Mouse (Mus musculus): Measurements from ENCODE around the gene Gm11444. TPM values are rescaled to one million over a fixed set of nuclear protein-coding genes. Genes with fewer than 3 reads are reported as not detected.

Gm11444 gene
- total RNA-seq, 2 experiments from 2014 or later: not detected

- intact Hi-C loops (cut with DNase I): no loop called here
- no peak for DNase-seq (ENCODE audit: low spot score in 2 of 2)
These were observed 34.4 kb upstream of the Gm11444 start for GRCm38 (mm10) chr11:85884498-85884897.

GRCm38 (mm10) chr11:85876059-85876788, 26.1 kb upstream of the Gm11444 start:
- intact Hi-C loops (cut with DNase I): no loop called here
- DNase-seq (ENCODE audit: low spot score in 2 of 2): no peak

- intact Hi-C loops (cut with DNase I): no loop called here
- DNase-seq (ENCODE audit: low spot score in 2 of 2): no peak
These were observed 14.2 kb upstream of the Gm11444 start for GRCm38 (mm10) chr11:85864363-85864762.

- DNase-seq (ENCODE audit: low spot score in 2 of 2): no peak
- intact Hi-C loops (cut with DNase I): no loop called here
These were observed 8.0 kb upstream of the Gm11444 start for GRCm38 (mm10) chr11:85857997-85858698.

GRCm38 (mm10) chr11:85850758-85851157, 625 bp upstream of the Gm11444 start:
- no peak for DNase-seq (ENCODE audit: low spot score in 2 of 2)
- intact Hi-C loops (cut with DNase I): no loop called here

- peak; percentile 67 to 70 for DNase-seq (ENCODE audit: low spot score in 2 of 2)
- intact Hi-C loops (cut with DNase I): loop anchor here (2.0 kb wide), 1 partner anchor 222 kb away; no protein-coding TSS in a partner anchor
These were observed 1.1 kb downstream of the Gm11444 start for GRCm38 (mm10) chr11:85849037-85849436.

GRCm38 (mm10) chr11:85846509-85846908, 3.6 kb downstream of the Gm11444 start:
- no peak for DNase-seq (ENCODE audit: low spot score in 2 of 2)
- intact Hi-C loops (cut with DNase I): no loop called here

- intact Hi-C loops (cut with DNase I): loop anchor here (2.0 kb wide), 1 partner anchor 127 kb away; no protein-coding TSS in a partner anchor
- no peak for DNase-seq (ENCODE audit: low spot score in 2 of 2)
These were observed 4.2 kb downstream of the Gm11444 start for GRCm38 (mm10) chr11:85845921-85846320.

- intact Hi-C loops (cut with DNase I): loop anchor here (2.0 to 5.0 kb wide), 6 partner anchors 42 to 463 kb away; partner anchors contain the start of gene Tbx4
- no peak for DNase-seq (ENCODE audit: low spot score in 2 of 2)
These were observed 5.2 kb downstream of the Gm11444 start for GRCm38 (mm10) chr11:85844971-85845370.

GRCm38 (mm10) chr11:85844144-85844965, 5.8 kb downstream of the Gm11444 start:
- DNase-seq (ENCODE audit: low spot score in 2 of 2): peak; percentile 69 to 75
- intact Hi-C loops (cut with DNase I): loop anchor here (2.0 to 5.0 kb wide), 6 partner anchors 43 to 462 kb away; partner anchors contain the start of gene Tbx4

- peak in 1 of 2 experiments; percentile 35 for DNase-seq (ENCODE audit: low spot score in 2 of 2)
- intact Hi-C loops (cut with DNase I): loop anchor here (5.0 kb wide), 5 partner anchors 44 to 461 kb away; partner anchors contain the start of gene Tbx4
These were observed 6.8 kb downstream of the Gm11444 start for GRCm38 (mm10) chr11:85843347-85843692.

GRCm38 (mm10) chr11:85842596-85843346, 7.4 kb downstream of the Gm11444 start:
- intact Hi-C loops (cut with DNase I): loop anchor here (5.0 kb wide), 5 partner anchors 45 to 460 kb away; partner anchors contain the start of gene Tbx4
- no peak for DNase-seq (ENCODE audit: low spot score in 2 of 2)

GRCm38 (mm10) chr11:85841980-85842379, 8.2 kb downstream of the Gm11444 start:
- intact Hi-C loops (cut with DNase I): loop anchor here (5.0 kb wide), 5 partner anchors 45 to 460 kb away; partner anchors contain the start of gene Tbx4
- peak in 1 of 2 experiments; percentile 52 for DNase-seq (ENCODE audit: low spot score in 2 of 2)

- DNase-seq (ENCODE audit: low spot score in 2 of 2): no peak
- intact Hi-C loops (cut with DNase I): loop anchor here (5.0 kb wide), 5 partner anchors 46 to 459 kb away; partner anchors contain the start of gene Tbx4
These were observed 8.9 kb downstream of the Gm11444 start for GRCm38 (mm10) chr11:85841211-85841681.

- intact Hi-C loops (cut with DNase I): loop anchor here (5.0 kb wide), 5 partner anchors 47 to 458 kb away; partner anchors contain the start of gene Tbx4
- no peak for DNase-seq (ENCODE audit: low spot score in 2 of 2)
These were observed 9.4 kb downstream of the Gm11444 start for GRCm38 (mm10) chr11:85840803-85841145.

- no peak for DNase-seq (ENCODE audit: low spot score in 2 of 2)
- intact Hi-C loops (cut with DNase I): loop anchor here (5.0 kb wide), 5 partner anchors 47 to 458 kb away; partner anchors contain the start of gene Tbx4
These were observed 9.9 kb downstream of the Gm11444 start for GRCm38 (mm10) chr11:85840031-85840802.

GRCm38 (mm10) chr11:85839258-85840030, 10.7 kb downstream of the Gm11444 start:
- intact Hi-C loops (cut with DNase I): loop anchor here (5.0 kb wide), 5 partner anchors 48 to 457 kb away; partner anchors contain the start of gene Tbx4
- no peak for DNase-seq (ENCODE audit: low spot score in 2 of 2)
